ENCODE assay signal across 8 mouse cellular contexts in the genomic region with DNA sequence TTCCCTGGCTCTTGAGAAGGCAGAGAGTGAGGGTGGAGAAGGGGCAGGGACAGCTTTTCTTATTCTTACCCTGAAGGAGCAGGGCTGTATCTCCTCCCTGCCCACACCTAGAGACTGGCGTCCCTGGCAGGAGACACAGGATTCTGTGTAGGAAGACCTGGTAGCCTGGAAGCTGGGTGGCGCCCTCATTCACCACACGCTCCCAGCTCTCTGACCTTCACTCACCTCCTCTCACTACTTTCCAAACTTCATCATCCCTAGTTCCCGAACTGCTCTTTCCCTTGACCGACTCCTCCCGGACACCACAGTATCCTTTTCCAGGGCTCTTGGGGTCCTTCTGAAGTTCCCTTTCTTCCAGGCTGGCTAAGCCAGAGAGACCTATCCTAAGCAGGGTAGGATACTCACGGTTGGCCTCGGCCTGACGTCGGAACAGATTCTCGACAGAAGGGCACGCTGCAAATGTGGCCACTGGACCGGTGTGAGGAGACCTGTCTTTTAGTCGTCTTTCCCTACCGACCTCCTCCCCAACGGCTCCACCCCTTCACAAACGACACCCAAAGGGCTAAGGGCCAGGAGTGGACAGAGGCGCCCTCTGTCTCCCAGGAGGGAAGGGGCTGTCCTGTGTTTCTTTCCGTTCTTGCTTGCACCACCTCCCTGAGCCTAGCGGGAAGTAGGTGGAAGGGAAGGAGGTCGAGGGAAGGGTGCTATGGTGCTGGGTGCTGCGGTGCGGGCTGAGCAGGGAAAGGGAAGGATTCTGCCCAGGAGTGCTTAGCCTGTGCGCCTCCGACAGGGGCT. TPM values are rescaled to one million over a fixed set of nuclear protein-coding genes. Genes with fewer than 3 reads are reported as not detected.
DNase-seq lines count a peak whose midpoint lies in the region; ATAC-seq and TF ChIP-seq lines count a peak whose summit lies in the region.

TSS of gene S100a1 (minus strand) at position 597 of the 795 bp plus-strand sequence.
TSS of gene S100a13 (plus strand) at position 640 of the 795 bp plus-strand sequence.

- ATAC-seq in erythroid progenitor cell, adult 5-6 weeks (replicated peaks; ENCODE audit: low FRiP score, poor library complexity, severe bottlenecking), result peak; percentile 64
- ATAC-seq in heart, postnatal 0 days (ENCODE audit: insufficient read depth, low read depth), result peak; percentile 75
- peak; percentile 37 for ATAC-seq in liver, embryonic 16.5 days (ENCODE audit: low read depth)
- ATAC-seq in neural tube, embryonic 13.5 days (ENCODE audit: low read depth), result no peak

- H3K27ac ChIP-seq in ES-Bruce4 (ENCODE audit: insufficient read depth, low read length), result no peak within 1 kb of the TSS
- H3K27ac ChIP-seq in heart, postnatal 0 days (ENCODE audit: low read depth), result peak within 1 kb of the TSS; percentile 88
- peak within 1 kb of the TSS; percentile 32 for H3K27ac ChIP-seq in liver, embryonic 16.5 days (ENCODE audit: low read length)
- H3K27ac ChIP-seq in neural tube, embryonic 13.5 days (replicated peaks), result no peak within 1 kb of the TSS

- peaks cover 5% of the 10 kb centered on the region for H3K4me1 ChIP-seq in ES-Bruce4 (ENCODE audit: control insufficient read depth, insufficient read depth, low read length)
- H3K4me1 ChIP-seq in heart, postnatal 0 days (ENCODE audit: control insufficient read depth, insufficient read depth), result peaks cover 30% of the 10 kb centered on the region
- peaks cover 27% of the 10 kb centered on the region for H3K4me1 ChIP-seq in liver, embryonic 16.5 days (ENCODE audit: control insufficient read depth, low read depth, low read length)
- H3K4me1 ChIP-seq in neural tube, embryonic 13.5 days (replicated peaks), result peaks cover 18% of the 10 kb centered on the region

- WGBS in heart, postnatal 0 days, result 3% methylated on average over 24 of the region's 25 CpGs
- WGBS in liver, embryonic 16.5 days (ENCODE audit: insufficient replicate concordance), result 3% methylated on average over 25 of the region's 25 CpGs
- 3% methylated on average over 25 of the region's 25 CpGs for WGBS in neural tube, embryonic 13.5 days

- H3K4me2 ChIP-seq in heart, postnatal 0 days (ENCODE audit: low read depth, low read length), result peak within 1 kb of the TSS; percentile 82
- H3K4me2 ChIP-seq in liver, embryonic 16.5 days (ENCODE audit: low read depth, low read length), result peak within 1 kb of the TSS; percentile 98
- H3K4me2 ChIP-seq in neural tube, embryonic 13.5 days, result peak within 1 kb of the TSS; percentile 63

- no peaks in the 10 kb centered on the region for H3K27me3 ChIP-seq in ES-Bruce4 (ENCODE audit: control insufficient read depth, insufficient read depth, low read length, poor library complexity, severe bottlenecking)
- H3K27me3 ChIP-seq in heart, postnatal 0 days (ENCODE audit: control insufficient read depth, insufficient read depth, low read length), result no peaks in the 10 kb centered on the region
- H3K27me3 ChIP-seq in liver, embryonic 16.5 days (ENCODE audit: control insufficient read depth, insufficient read depth, low read depth, low read length), result no peaks in the 10 kb centered on the region
- peaks cover 41% of the 10 kb centered on the region for H3K27me3 ChIP-seq in neural tube, embryonic 13.5 days

- peak within 1 kb of the TSS; percentile 9; the same call in 1 of the 2 replicates for H3K9ac ChIP-seq in ES-Bruce4 (ENCODE audit: low read depth, poor library complexity, severe bottlenecking)
- H3K9ac ChIP-seq in heart, postnatal 0 days (replicated peaks; ENCODE audit: low read depth, low read length), result peak within 1 kb of the TSS; percentile 68
- peak within 1 kb of the TSS; percentile 64 for H3K9ac ChIP-seq in liver, embryonic 16.5 days (ENCODE audit: low read depth, low read length)
- peak within 1 kb of the TSS; percentile 60 for H3K9ac ChIP-seq in neural tube, embryonic 13.5 days

- peak; percentile 42 for TF ChIP-seq CTCF in ES-Bruce4 (IDR thresholded peaks at IDR 0.05; ENCODE audit: low read depth, low read length)
- peak; percentile 53 for TF ChIP-seq CTCF in heart, postnatal 0 days (IDR thresholded peaks at IDR 0.05; ENCODE audit: low read depth)

- no peaks in the 10 kb centered on the region for H3K36me3 ChIP-seq in ES-Bruce4 (ENCODE audit: control insufficient read depth, insufficient read depth, low read length, poor library complexity, severe bottlenecking)
- 0 out of 2 replicates have a peak, but pooled peaks cover 7% of the 10 kb centered on the region for H3K36me3 ChIP-seq in heart, postnatal 0 days (replicated peaks; ENCODE audit: control insufficient read depth, insufficient read depth, low read length)
- H3K36me3 ChIP-seq in liver, embryonic 16.5 days (ENCODE audit: control insufficient read depth, insufficient read depth), result no peaks in the 10 kb centered on the region
- no peaks in the 10 kb centered on the region for H3K36me3 ChIP-seq in neural tube, embryonic 13.5 days

- no peaks in the 10 kb centered on the region for H3K9me3 ChIP-seq in ES-Bruce4 (replicated peaks; ENCODE audit: control insufficient read depth, insufficient read depth, low read length, poor library complexity, severe bottlenecking)
- H3K9me3 ChIP-seq in heart, postnatal 0 days (replicated peaks; ENCODE audit: control insufficient read depth, low read length), result no peaks in the 10 kb centered on the region
- no peaks in the 10 kb centered on the region for H3K9me3 ChIP-seq in liver, embryonic 16.5 days (replicated peaks; ENCODE audit: control insufficient read depth, low read length)
- H3K9me3 ChIP-seq in neural tube, embryonic 13.5 days, result no peaks in the 10 kb centered on the region

- DNase-seq in adrenal gland, adult 8-10 months, result peak; percentile 81
- peak; percentile 80 for DNase-seq in heart, postnatal 0 days (ENCODE audit: low spot score)
- DNase-seq in kidney, postnatal 25 days, result peak; percentile 85 to 95
- peak; percentile 68 to 85 for DNase-seq in urinary bladder, postnatal 36 days (ENCODE audit: low spot score in 2 of 2)

- H3K4me3 ChIP-seq in ES-Bruce4 (ENCODE audit: low read depth, low read length), result peak within 1 kb of the TSS; percentile 55
- H3K4me3 ChIP-seq in heart, postnatal 0 days (ENCODE audit: low read depth, low read length), result peak within 1 kb of the TSS; percentile 65
- H3K4me3 ChIP-seq in liver, embryonic 16.5 days (ENCODE audit: low read depth, low read length), result peak within 1 kb of the TSS; percentile 64
- H3K4me3 ChIP-seq in neural tube, embryonic 13.5 days, result peak within 1 kb of the TSS; percentile 35

- TF ChIP-seq POLR2A in ES-Bruce4 (IDR thresholded peaks at IDR 0.05; ENCODE audit: insufficient read depth, low read length), result no peak

- TF ChIP-seq EP300 in ES-Bruce4 (IDR thresholded peaks at IDR 0.05; ENCODE audit: insufficient read depth, low read depth, low read length), result no peak
- TF ChIP-seq EP300 in heart, postnatal 0 days (IDR thresholded peaks at IDR 0.05; ENCODE audit: low read depth), result no peak

RNA-seq across cellular contexts. Expression of gene S100a1, which starts in this region (rescaled TPM):
- 46.3 and 50.4 TPM in 2 replicates for polyA plus RNA-seq in ES-Bruce4 (2011; ENCODE audit: insufficient read depth, insufficient read length, low read depth, missing spikeins)
- total RNA-seq in adrenal gland, adult 8-10 months (2022), result 100 to 1,000 TPM in 2 of 4 experiments, 10 to 100 TPM in 2; 80.7 to 112 (median 94.7) TPM
- total RNA-seq in erythroid progenitor cell, adult 5-6 weeks (2015; ENCODE audit: low replicate concordance), result 27.7 and 33.9 TPM in 2 replicates
- 18.2 and 22.8 TPM in 2 replicates for total RNA-seq in erythroid progenitor cell, adult 5-6 weeks (2017; ENCODE audit: low replicate concordance)
- 221 and 462 TPM in 2 replicates for total RNA-seq in heart, postnatal 0 days (2014; rRNA removed; ENCODE audit: low replicate concordance)
- 721 and 746 TPM in 2 replicates for polyA plus RNA-seq in heart, postnatal 0 days (2015; fragmentation: Nextera tagmentation; extraction: Ambion mirVana)
- 26.5 and 33.8 TPM in 2 replicates for polyA plus RNA-seq in liver, embryonic 16.5 days (2015; fragmentation: Nextera tagmentation; extraction: Ambion mirVana)
- polyA plus RNA-seq in neural tube, embryonic 13.5 days (2015; fragmentation: Nextera tagmentation; extraction: Ambion mirVana), result 9.0 and 13.0 TPM in 2 replicates

RNA-seq across cellular contexts. Expression of gene S100a13, which starts in this region (rescaled TPM):
- 71.4 and 73.2 TPM in 2 replicates for polyA plus RNA-seq in ES-Bruce4 (2011; ENCODE audit: insufficient read depth, insufficient read length, low read depth, missing spikeins)
- total RNA-seq in adrenal gland, adult 8-10 months (2022), result 10 to 100 TPM; 21.7 to 26.9 (median 23.4) TPM
- 8.8 and 10.8 TPM in 2 replicates for total RNA-seq in erythroid progenitor cell, adult 5-6 weeks (2015; ENCODE audit: low replicate concordance)
- 6.7 and 9.5 TPM in 2 replicates for total RNA-seq in erythroid progenitor cell, adult 5-6 weeks (2017; ENCODE audit: low replicate concordance)
- total RNA-seq in heart, postnatal 0 days (2014; rRNA removed; ENCODE audit: low replicate concordance), result 45.9 and 86.2 TPM in 2 replicates
- 144 and 146 TPM in 2 replicates for polyA plus RNA-seq in heart, postnatal 0 days (2015; fragmentation: Nextera tagmentation; extraction: Ambion mirVana)
- 18.9 and 19.6 TPM in 2 replicates for polyA plus RNA-seq in liver, embryonic 16.5 days (2015; fragmentation: Nextera tagmentation; extraction: Ambion mirVana)
- 13.9 and 14.9 TPM in 2 replicates for polyA plus RNA-seq in neural tube, embryonic 13.5 days (2015; fragmentation: Nextera tagmentation; extraction: Ambion mirVana)

Comparison
In these comparisons a context has a peak if more than half of its experiments do, and no peak if none do; other contexts are left out.
1. RNA of gene S100a1 (polyA plus RNA-seq): 721 to 746 TPM in heart, postnatal 0 days; 46.3 to 50.4 TPM in ES-Bruce4, 26.5 to 33.8 TPM in liver, embryonic 16.5 days and 9.0 to 13.0 TPM in neural tube, embryonic 13.5 days; every median in the first group is over 10 times any median in the second.
2. H3K27ac ChIP-seq: peak in heart, postnatal 0 days (single experiment) and liver, embryonic 16.5 days (single experiment); none in ES-Bruce4 (single experiment) and neural tube, embryonic 13.5 days (single experiment).
3. H3K9ac ChIP-seq: peak in every context shown above with its lines; median percentile 68 in heart, postnatal 0 days; 64 in liver, embryonic 16.5 days; 60 in neural tube, embryonic 13.5 days; 9 in ES-Bruce4.
4. Peak in every context shown above with its lines, with median percentiles within 50 percentile points of each other: H3K4me3 ChIP-seq, DNase-seq and H3K4me2 ChIP-seq.